Mouse (Mus musculus): Measurements from ENCODE around the gene Acvr2a. TPM values are rescaled to one million over a fixed set of nuclear protein-coding genes. Genes with fewer than 3 reads are reported as not detected.

Acvr2a gene
- polyA plus RNA-seq (2012; rRNA removed; ENCODE audit: low replicate concordance) = 3.5 and 4.3 TPM in 2 replicates

DNA sequence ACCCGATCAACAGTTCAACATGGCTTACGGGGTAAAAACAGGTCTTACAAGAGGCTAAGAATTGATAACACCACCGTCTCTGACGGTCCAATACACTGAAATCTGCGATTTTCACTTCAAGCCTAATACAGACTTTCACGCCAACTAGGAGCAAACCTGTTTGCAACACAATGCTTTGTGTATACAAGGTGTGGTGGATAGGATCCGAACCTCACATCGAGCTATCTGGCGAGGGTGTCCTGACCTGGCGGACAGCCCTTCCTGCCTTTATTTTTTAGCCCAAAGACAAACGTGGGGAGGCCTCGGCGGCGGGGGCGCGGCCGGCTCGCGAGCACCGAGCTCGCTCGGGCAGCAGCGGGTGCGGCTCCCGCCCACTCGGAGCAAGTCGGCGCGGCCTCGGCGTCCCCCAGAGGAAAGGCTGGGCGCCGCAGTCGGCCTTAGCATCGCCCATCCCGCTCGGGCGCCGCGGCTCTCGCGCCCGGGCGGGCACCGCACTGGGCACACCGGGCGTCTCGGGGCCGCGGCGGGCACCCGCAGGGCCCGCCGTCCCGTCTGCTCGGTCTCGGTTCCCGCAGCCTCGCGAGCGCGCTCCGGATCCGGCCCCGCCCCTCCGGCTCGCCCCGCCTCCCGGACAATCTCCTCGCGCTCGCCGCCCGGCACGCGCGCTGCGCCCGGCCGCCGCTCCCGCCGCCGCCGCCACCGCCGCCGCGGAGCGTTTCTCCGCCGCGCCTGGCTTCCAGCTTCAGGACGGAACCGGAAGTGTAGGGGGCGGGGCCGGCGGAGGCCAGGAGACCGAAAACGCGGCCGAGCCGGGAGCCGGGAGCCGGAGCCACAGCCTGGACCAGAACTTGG, at the start of gene Acvr2a:
Acvr2a (plus strand) TSS at position 739 of the 852 bp plus-strand sequence.

DNA sequence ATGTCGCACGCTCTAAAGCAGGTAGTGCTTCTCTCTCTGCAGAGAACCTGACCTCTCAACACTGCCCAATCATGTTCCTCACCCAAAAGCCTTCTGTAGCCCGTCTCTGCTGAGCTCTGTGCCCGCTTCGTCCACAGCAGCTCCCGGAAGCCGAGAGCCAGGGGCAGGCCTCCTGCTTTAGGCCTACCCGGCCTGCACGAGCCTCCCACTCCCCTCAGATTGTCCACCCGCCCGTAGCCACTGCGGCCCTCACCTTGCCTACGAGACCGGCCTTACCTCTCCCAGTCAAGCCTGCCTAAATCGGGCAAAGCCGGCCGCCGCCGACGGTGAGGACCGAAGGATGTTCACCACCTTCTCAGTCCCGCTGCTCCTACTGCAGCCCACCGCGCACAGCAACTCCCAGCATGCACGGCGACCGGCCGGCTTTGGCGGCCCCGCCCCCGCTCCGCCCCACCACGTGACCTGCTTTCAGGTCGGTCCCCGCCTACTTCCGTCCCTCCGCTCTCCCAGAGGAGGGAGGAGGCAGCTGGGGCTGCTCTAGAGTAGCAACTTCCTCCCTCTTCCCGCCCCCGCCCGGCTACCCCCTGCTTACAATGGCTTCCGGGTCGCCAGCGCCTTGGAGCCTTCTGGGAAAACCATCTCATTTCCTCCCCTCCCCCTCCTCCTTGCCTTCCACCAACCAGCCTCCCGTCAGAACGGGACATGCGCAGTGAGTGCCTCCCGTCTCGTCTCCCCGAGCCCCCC, 135.1 kb downstream of the Acvr2a start, which contains the start of gene Mbd5:
Mbd5 (plus strand) TSS at position 668 of the 744 bp plus-strand sequence.

GRCm38 (mm10) chr2:48950252-48950315, 136.2 kb downstream of the Acvr2a start, which contains the start of gene Orc4:
Gene Orc4 (minus strand): TSS chr2:48950277.

Other genes starting within 250 kb of the Acvr2a start
- gene Mbd5, start 135.4 kb downstream of the Acvr2a start, polyA plus RNA-seq (2012; rRNA removed; ENCODE audit: low replicate concordance) = 3.9 and 7.5 TPM in 2 replicates
- gene Orc4, start 136.2 kb downstream of the Acvr2a start, polyA plus RNA-seq (2012; rRNA removed; ENCODE audit: low replicate concordance) = 5.4 and 10.0 TPM in 2 replicates

Measured in mammary gland, adult 2 months (tissue).